Mouse (Mus musculus) layer of hippocampus, postnatal 36 days (tissue): ENCODE results near the gene Aldoart1. TPM values are rescaled to one million over a fixed set of nuclear protein-coding genes. Genes with fewer than 3 reads are reported as not detected.

Experiments used
- DNase-seq, 2 experiments: peaks; one replicate each; pipeline ENCODE4 v3.0.0; 2022
- total RNA-seq, 2 experiments: library from RNA; stranded (reverse); gene quantifications; 2 replicates each; pipeline ENCODE4 v1.2.3; 2021

Gene Aldoart1
- total RNA-seq, result not detected

DNA sequence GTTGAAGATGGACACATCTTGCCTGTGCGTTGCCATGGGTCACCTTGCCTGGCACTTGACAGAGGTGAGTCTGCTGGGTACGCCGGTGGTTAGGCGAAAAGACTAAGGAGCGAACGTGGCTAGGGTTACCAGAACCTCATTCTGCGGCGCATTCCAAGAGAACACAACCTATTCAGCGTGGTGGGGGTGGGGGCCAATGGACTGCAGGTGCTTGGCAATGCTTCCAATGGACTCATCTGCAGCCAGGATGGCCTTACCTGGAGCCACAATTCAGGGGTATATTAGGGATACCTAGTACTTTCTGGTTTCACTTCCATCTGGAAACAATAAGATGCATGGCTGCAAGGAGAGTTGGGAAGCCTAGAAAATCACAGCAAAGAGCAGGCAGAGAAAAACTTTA, at the start of gene Aldoart1:
TSS of gene Aldoart1 (minus strand) at position 101 of the 400 bp plus-strand sequence.
- no peak for DNase-seq

DNA sequence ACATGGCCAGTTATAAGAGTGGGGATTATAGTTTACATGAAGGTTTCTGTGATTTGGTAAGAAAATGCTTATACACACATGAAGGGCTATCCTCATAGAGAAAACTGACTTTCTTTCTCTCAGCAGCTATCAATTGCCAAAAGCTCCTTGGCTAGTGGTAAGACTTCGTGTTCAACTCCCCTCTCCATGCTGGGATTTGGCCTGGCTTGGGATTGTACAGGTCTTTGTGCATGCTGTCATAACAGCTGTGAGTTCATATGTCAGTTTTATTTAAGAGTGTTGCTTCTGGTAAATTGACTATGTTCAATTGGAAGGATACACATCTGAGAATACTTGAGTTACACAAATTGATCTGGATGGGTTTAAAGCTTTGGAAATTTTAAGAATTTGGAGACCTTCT, 49.1 kb upstream of the Aldoart1 start:
- DNase-seq, result no peak

DNA sequence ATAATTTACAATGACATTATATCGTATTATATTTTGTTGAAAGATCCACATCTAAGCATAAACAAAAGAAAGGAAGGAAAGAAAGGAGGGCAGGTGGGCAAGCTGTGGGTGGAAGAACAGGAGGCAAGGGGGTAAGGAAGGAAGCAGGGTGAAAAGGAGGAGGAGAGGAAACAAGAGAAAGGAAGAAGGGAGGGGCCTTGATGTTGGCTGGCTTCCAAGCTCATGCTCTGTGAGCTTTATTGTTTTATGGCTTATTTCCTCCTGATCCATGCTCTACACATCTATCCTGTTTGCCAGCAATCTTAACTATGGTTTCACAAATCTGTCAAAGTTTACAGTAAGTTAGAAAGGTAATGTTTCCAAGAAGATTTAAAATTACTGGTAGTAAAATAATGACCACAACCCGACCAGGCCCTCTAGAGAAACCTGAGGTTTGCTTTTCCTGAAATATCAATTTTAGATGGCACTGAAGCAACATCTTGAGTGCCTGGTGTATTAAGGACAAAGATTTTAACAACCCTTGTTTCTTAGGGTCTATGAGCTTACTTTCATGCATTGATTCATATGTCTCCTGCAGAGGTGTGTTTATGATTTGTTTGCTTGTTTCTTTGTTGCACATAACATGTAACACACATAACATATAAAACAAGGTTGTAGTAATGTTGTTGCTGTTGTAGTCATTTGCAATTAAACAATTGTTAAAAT, 13.1 kb upstream of the Aldoart1 start:
- DNase-seq, result no peak

DNA sequence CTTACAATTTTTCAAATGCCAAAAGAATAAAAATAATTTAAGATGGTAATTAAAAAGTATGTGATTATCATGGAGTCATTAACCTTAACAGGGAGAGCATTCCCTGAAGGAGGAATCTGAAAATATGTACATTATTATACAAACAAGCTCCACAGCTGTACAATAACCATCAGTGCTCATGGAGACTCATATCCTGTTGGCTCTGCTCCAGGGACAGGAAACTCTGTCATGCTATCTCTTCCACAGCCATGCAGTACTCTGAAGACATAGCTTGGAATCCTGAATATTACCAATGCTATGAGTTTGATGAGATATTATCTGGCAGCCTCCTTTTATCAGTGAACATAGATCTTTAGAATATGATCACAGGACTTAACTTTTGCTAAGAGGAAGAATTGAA, 8.2 kb downstream of the Aldoart1 start:
- no peak for DNase-seq

DNA sequence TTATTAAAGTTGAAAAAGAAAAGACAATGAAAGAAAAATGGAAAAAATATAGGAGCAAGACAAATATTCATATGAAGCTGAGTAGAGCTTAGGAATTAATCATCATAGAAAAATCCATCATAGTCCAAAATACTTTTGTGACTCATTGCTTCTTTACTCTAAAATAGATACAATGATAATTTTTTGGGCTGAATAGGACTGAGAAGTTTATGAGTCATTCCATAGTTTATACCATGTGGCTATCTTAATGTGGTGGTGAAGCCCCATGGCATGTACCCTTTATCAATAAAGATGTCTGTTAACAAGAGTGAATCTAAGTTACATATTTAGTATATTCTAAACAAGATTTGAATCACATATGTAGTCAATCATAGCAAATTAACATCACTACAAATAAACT, 9.4 kb downstream of the Aldoart1 start:
- no peak for DNase-seq

DNA sequence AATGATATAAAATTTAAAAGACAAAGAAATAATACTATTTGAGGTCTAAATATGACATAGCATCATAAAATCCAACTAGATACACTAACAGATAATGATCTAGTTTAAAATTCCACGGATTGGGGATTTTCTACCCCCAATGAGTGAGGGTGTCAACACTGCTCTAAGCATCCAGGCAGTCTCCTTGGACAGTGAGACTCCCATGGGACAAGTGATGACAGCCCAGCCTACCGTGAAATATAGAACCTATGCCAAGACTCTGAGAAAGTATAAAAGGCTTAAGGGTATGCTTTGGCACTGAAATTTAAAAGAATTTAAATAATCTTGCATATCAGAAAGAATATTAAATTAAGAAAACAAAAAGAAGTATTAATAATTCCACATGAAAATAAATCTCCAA, 16.0 kb downstream of the Aldoart1 start:
- DNase-seq, result no peak

DNA sequence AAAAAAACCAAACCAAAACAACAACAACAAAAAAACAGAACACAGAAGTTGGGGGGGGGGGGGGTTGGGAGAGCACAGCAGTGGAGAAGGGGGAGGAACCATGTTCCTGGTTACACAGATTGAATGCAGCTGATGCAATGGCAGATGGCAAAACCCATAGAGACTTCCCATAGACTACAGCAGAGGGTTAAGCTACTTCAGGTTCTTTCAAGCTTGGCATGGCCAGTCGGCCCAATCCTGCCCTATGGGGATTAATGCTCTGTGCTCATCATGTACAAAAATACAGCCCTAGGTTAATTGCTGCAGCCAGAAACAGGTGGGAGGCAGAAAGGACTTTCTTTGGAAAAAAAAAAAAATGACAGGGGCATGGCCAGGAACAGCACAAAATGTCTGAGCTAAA, 17.0 kb downstream of the Aldoart1 start:
- no peak for DNase-seq

DNA sequence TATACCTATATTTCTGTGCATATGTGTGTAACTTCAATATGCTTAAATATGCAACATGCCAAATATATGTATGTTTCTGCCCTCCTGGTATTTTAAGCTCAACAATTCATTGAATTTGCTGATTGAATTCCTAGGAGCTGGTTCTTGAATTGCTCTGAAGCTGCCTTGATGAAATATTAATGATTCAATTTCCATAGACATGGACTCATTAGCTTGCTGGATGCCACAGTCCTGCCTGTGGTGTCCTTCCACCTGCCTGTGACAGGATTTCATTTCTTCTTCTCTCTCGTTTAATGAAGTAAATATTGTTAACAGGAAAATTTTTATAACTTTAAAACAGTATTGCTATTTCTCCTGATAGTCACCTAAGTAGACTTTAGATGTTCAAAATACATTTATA, 51.6 kb downstream of the Aldoart1 start:
- no peak for DNase-seq
